Mouse (Mus musculus) embryonic facial prominence, embryonic 13.5 days (tissue): ENCODE results near the gene Ociad2. TPM values are rescaled to one million over a fixed set of nuclear protein-coding genes. Genes with fewer than 3 reads are reported as not detected.

Source experiments
- ATAC-seq: fragments of 200-750 bp; cut with Nextera tagmentation; 2 replicates; pipeline ENCODE4 v1.8.0; 2017; ENCODE audit warnings: low read depth; ENCODE audit not compliant: insufficient number of reproducible peaks, insufficient read depth, low FRiP score, low TSS enrichment
- H3K27ac ChIP-seq: fragments of 300-500 bp; sonication (generic); 2 replicates; pipeline ENCODE4 v1.5.1; 2015; ENCODE audit warnings: moderate library complexity, mild to moderate bottlenecking, inconsistent platforms
- H3K27me3 ChIP-seq: fragments of 300-500 bp; sonication (generic); 2 replicates; pipeline ENCODE4 v1.6.1; 2015; ENCODE audit warnings: mild to moderate bottlenecking, inconsistent platforms
- H3K36me3 ChIP-seq: fragments of 300-500 bp; sonication (generic); 2 replicates; pipeline ENCODE4 v1.6.1; 2015; ENCODE audit warnings: mild to moderate bottlenecking, inconsistent platforms
- H3K4me1 ChIP-seq: fragments of 300-500 bp; sonication (generic); 2 replicates; pipeline ENCODE4 v1.6.1; 2015; ENCODE audit warnings: inconsistent platforms
- H3K4me2 ChIP-seq: fragments of 300-500 bp; sonication (generic); 2 replicates; pipeline ENCODE4 v1.6.1; 2015; ENCODE audit warnings: moderate library complexity, mild to moderate bottlenecking, inconsistent platforms
- H3K4me3 ChIP-seq: fragments of 300-500 bp; sonication (generic); 2 replicates; pipeline ENCODE4 v1.5.1; 2015; ENCODE audit warnings: mild to moderate bottlenecking, inconsistent platforms
- H3K9ac ChIP-seq: fragments of 300-500 bp; sonication (generic); 2 replicates; pipeline ENCODE4 v1.6.1; 2015; ENCODE audit warnings: mild to moderate bottlenecking, inconsistent platforms
- H3K9me3 ChIP-seq: fragments of 300-500 bp; sonication (generic); 2 replicates; pipeline ENCODE4 v1.6.1; 2016; ENCODE audit warnings: inconsistent platforms
- WGBS: fragments of 180-500 bp; shearing (Covaris S2); methylation state at CpG from one replicate; pipeline ENCODE4 v1.1.7; 2015; ENCODE audit warnings: mixed read lengths; 5-methylcytosine and 5-hydroxymethylcytosine counted together
- polyA plus RNA-seq: library from polyadenylated mRNA; unstranded; fragments of >200 nt; fragmentation: Nextera tagmentation; extraction: Ambion mirVana; gene quantifications from 2 replicates; pipeline ENCODE4 v1.2.1, GENCODE M21; 2015

Gene Ociad2
- polyA plus RNA-seq, 1 experiment from 2014 or later, result 12.9 TPM

DNA sequence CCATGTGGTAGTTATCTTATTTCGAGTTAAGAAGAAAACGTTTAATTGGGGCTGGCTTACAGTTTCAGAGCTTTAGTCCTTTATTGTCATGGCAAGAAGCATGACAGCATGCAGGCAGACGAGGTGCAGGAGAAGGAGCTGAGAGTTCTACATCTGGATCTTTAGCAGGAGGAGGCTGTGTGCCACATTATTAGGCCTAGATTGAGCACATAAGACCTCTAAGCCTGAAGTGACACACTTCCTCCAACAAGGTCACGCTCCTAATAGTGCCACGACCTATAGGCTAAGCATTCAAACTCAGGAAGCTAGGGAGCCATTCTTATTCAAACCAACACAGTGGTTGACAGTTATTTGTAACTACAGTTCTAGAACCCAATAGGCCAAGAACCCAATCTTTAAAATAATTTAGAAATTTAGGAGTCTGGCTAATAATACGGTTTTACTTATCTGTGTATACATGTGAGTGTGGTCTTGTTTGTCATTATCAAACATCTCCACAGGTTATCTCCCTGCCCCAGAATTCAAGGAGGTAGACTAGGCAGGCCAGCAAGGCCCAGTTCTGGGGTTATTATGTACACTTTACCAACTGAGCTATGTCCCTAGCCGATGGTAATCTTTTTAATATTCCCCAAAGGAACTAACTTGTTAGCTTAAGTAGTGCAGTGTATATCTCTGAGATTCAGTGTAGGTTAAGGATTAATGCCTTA, 39.1 kb downstream of the Ociad2 start:
- Histone ChIP-seq H3K4me2 (no peak overlapping the region), H3K27ac (no peak overlapping the region), H3K36me3 (peaks cover 64% of the 10 kb centered on the region), H3K9ac (no peak overlapping the region), H3K27me3 (no peaks in the 10 kb centered on the region), H3K9me3 (no peaks in the 10 kb centered on the region), H3K4me3 (no peak overlapping the region), H3K4me1 (no peaks in the 10 kb centered on the region)
- no peak for ATAC-seq
- 88% methylated on average over 7 of the region's 7 CpGs for WGBS

GRCm38 (mm10) chr5:73295916-73296315, 44.9 kb downstream of the Ociad2 start:
- no peaks in the 10 kb centered on the region for H3K9me3 ChIP-seq
- H3K27ac ChIP-seq, result no peak overlapping the region
- no peak overlapping the region for H3K4me2 ChIP-seq
- no peak for ATAC-seq
- WGBS, result 87% methylated on average over 4 of the region's 4 CpGs
- no peak overlapping the region for H3K4me3 ChIP-seq
- H3K4me1 ChIP-seq, result peaks cover 12% of the 10 kb centered on the region
- no peaks in the 10 kb centered on the region for H3K27me3 ChIP-seq
- peaks cover 34% of the 10 kb centered on the region for H3K36me3 ChIP-seq
- H3K9ac ChIP-seq, result no peak overlapping the region

GRCm38 (mm10) chr5:73295016-73295415, 45.8 kb downstream of the Ociad2 start:
- Histone ChIP-seq H3K9me3 (no peaks in the 10 kb centered on the region), H3K9ac (no peak overlapping the region), H3K4me1 (peaks cover 12% of the 10 kb centered on the region), H3K27ac (no peak overlapping the region), H3K36me3 (peaks cover 25% of the 10 kb centered on the region), H3K4me2 (no peak overlapping the region), H3K27me3 (no peaks in the 10 kb centered on the region), H3K4me3 (no peak overlapping the region)
- no peak for ATAC-seq
- 95% methylated on average over 7 of the region's 7 CpGs for WGBS

- H3K27ac ChIP-seq, result no peak overlapping the region
- H3K4me3 ChIP-seq, result peak overlapping the region; percentile 94
- ATAC-seq, result no peak
- WGBS, result 13% methylated on average over 8 of the region's 8 CpGs
- H3K27me3 ChIP-seq, result no peaks in the 10 kb centered on the region
- no peaks in the 10 kb centered on the region for H3K9me3 ChIP-seq
- peak overlapping the region; percentile 91 for H3K9ac ChIP-seq
- H3K4me1 ChIP-seq, result peaks cover 12% of the 10 kb centered on the region
- H3K4me2 ChIP-seq, result peak overlapping the region; percentile 66
- peaks cover 23% of the 10 kb centered on the region for H3K36me3 ChIP-seq
Measured at GRCm38 (mm10) chr5:73293458-73293827, 47.4 kb downstream of the Ociad2 start.

- ATAC-seq, result peak; percentile 97
- peak within 1 kb of the TSS; percentile 93 for H3K27ac ChIP-seq
- under 1% methylated on average over 58 of the region's 58 CpGs for WGBS
Measured at GRCm38 (mm10) chr5:73292502-73293457, 48.0 kb downstream of the Ociad2 start, which contains the start of gene Ociad1. Gene Ociad1, plus strand, starts transcription at chr5:73292784.

DNA sequence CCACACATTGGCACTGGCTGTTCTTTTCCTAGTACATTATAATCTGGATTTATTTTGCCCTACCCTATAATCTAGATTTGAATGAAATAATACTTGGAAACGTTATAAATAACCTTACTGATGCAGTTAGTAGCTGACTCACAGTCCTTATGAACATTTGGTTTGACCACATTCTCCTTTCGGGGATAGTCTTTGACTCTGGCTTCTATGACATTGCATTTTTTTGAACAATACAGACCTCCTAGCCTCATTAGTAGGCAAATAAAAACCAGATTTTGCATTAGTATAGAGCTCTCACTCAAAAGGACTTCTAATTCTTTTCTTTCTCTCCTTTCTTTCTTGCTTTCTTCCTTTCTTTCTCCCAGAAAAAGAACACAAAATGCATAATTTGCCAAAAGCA, 50.9 kb downstream of the Ociad2 start:
- Histone ChIP-seq H3K27me3 (no peaks in the 10 kb centered on the region), H3K36me3 (peaks cover 2% of the 10 kb centered on the region), H3K4me1 (peaks cover 8% of the 10 kb centered on the region), H3K9ac (no peak overlapping the region), H3K9me3 (no peaks in the 10 kb centered on the region), H3K27ac (no peak overlapping the region), H3K4me3 (no peak overlapping the region), H3K4me2 (no peak overlapping the region)
- ATAC-seq, result no peak
- 34% methylated on average over 2 of the region's 2 CpGs for WGBS

More at GRCm38 (mm10) chr5:73292502-73293457, 48.0 kb downstream of the Ociad2 start, which contains the start of gene Ociad1:
- H3K4me3 ChIP-seq, result peak within 1 kb of the TSS; percentile 94
- H3K27me3 ChIP-seq, result no peaks in the 10 kb centered on the region
- peaks cover 12% of the 10 kb centered on the region for H3K4me1 ChIP-seq
- H3K9me3 ChIP-seq, result no peaks in the 10 kb centered on the region
- H3K9ac ChIP-seq, result peak within 1 kb of the TSS; percentile 91
- H3K4me2 ChIP-seq, result peak within 1 kb of the TSS; percentile 66
- H3K36me3 ChIP-seq, result peaks cover 18% of the 10 kb centered on the region

- no peak overlapping the region for H3K4me3 ChIP-seq
- ATAC-seq, result no peak
- H3K9me3 ChIP-seq, result no peaks in the 10 kb centered on the region
- no peak overlapping the region for H3K27ac ChIP-seq
- H3K9ac ChIP-seq, result no peak overlapping the region
- no peaks in the 10 kb centered on the region for H3K27me3 ChIP-seq
- no peak overlapping the region for H3K4me2 ChIP-seq
- WGBS, result 82% methylated on average over 5 of the region's 5 CpGs
- no peaks in the 10 kb centered on the region for H3K36me3 ChIP-seq
- no peaks in the 10 kb centered on the region for H3K4me1 ChIP-seq
Measured at GRCm38 (mm10) chr5:73286603-73287002, 54.2 kb downstream of the Ociad2 start.

DNA sequence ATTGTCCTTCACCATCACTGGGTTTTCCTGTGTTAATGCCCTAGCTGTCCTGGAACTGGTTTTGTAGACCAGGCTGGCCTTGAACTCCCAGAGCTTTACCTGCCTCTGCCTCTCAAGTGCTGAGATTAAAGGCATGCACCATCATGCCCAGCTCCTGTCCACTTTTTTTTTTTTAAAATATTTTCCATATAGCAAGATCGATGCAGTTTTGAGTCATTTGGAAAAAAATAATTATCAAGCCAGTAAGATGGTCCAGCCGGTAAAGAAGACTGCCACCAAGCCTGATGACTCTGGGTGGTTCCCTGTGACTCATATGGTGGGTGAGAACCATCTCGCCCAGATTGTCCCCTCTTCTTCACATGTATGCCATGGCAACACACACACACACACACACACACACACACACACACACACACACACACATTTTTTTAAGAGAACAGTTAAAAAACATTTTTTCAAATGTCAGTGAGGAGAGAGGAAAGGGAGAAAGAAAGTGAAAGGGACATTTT, 55.3 kb downstream of the Ociad2 start:
- Histone ChIP-seq H3K27me3 (no peaks in the 10 kb centered on the region), H3K4me3 (no peak overlapping the region), H3K27ac (no peak overlapping the region), H3K36me3 (no peaks in the 10 kb centered on the region), H3K9ac (no peak overlapping the region), H3K4me2 (no peak overlapping the region), H3K9me3 (no peaks in the 10 kb centered on the region), H3K4me1 (no peaks in the 10 kb centered on the region)
- 79% methylated on average over 3 of the region's 3 CpGs for WGBS
- ATAC-seq, result no peak

GRCm38 (mm10) chr5:73284046-73284445, 56.8 kb downstream of the Ociad2 start:
- H3K4me1 ChIP-seq, result peaks cover 6% of the 10 kb centered on the region; the same call in 1 of the 2 replicates
- no peaks in the 10 kb centered on the region for H3K27me3 ChIP-seq
- H3K36me3 ChIP-seq, result no peaks in the 10 kb centered on the region
- H3K9me3 ChIP-seq, result no peaks in the 10 kb centered on the region
- H3K4me3 ChIP-seq, result no peak overlapping the region
- H3K9ac ChIP-seq, result no peak overlapping the region
- no peak overlapping the region for H3K27ac ChIP-seq
- no peak for ATAC-seq
- H3K4me2 ChIP-seq, result no peak overlapping the region

- H3K4me2 ChIP-seq, result no peak overlapping the region
- no peaks in the 10 kb centered on the region for H3K27me3 ChIP-seq
- H3K27ac ChIP-seq, result no peak overlapping the region
- 82% methylated on average over 4 of the region's 4 CpGs for WGBS
- no peak overlapping the region for H3K9ac ChIP-seq
- no peaks in the 10 kb centered on the region for H3K9me3 ChIP-seq
- no peak for ATAC-seq
- H3K36me3 ChIP-seq, result no peaks in the 10 kb centered on the region
- no peak overlapping the region for H3K4me3 ChIP-seq
- H3K4me1 ChIP-seq, result peaks cover 6% of the 10 kb centered on the region; the same call in 1 of the 2 replicates
Measured at GRCm38 (mm10) chr5:73280567-73280850, 60.3 kb downstream of the Ociad2 start.

DNA sequence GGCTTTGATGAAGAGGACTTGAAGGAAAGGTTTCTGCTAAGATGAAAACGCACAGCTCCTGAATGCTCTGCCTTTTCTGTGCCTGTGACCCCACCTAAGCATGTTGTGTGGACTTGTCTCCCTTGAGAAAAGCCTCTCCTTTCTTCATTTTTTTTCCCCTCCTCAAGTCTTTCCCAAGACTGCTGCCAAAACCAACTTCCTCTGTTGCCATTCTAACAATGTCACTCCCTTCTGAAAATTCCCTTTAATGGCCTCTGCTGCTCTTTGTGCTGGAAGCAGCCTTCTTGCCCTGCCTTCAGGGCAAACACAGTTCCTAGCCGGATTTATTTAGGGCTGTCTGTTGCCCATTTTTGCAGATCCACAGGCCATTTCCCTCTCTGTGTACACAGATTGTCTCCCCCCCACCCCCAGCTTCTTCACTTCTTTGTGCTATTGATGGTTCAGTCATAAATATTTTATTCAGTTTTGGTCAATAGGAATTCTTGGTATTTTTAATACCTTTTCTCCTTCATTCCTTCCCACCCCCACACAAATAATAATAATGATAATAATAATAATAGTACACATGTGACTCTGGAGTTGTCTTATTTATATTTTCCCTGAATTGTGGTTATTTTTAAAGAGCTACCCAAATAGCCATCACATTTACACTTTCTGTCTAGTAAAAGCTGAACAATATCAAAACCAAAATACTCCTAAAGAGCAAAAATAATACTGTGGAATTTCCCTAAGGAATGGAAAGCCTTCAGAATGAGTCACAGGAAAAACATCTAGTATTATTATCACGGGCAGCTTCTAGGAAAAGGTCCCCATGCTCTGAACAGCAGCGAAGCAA, 60.9 kb downstream of the Ociad2 start:
- peak overlapping the region; percentile 48 for H3K27ac ChIP-seq
- peaks cover 6% of the 10 kb centered on the region; the same call in 1 of the 2 replicates for H3K4me1 ChIP-seq
- ATAC-seq, result no peak
- H3K9ac ChIP-seq, result no peak overlapping the region
- H3K36me3 ChIP-seq, result no peaks in the 10 kb centered on the region
- WGBS, result 41% methylated on average over 4 of the region's 4 CpGs
- no peak overlapping the region for H3K4me3 ChIP-seq
- H3K4me2 ChIP-seq, result no peak overlapping the region
- H3K9me3 ChIP-seq, result no peaks in the 10 kb centered on the region
- no peaks in the 10 kb centered on the region for H3K27me3 ChIP-seq
